Mouse (Mus musculus) intestine, embryonic 16.5 days (tissue): ENCODE measurements around the gene Mill1. TPM values are rescaled to one million over a fixed set of nuclear protein-coding genes. Genes with fewer than 3 reads are reported as not detected.
"Not testable (repeated sequence)": the region's sequence is repeated elsewhere in the genome, so short reads cannot be mapped to it uniquely, and the experiment has no call there.

Source experiments
- ATAC-seq: fragments of 200-750 bp; cut with Nextera tagmentation; 2 replicates; pipeline ENCODE4 v1.8.0; 2017; ENCODE audit warnings: moderate TSS enrichment, moderate library complexity
- H3K27ac ChIP-seq: fragments of 300-500 bp; sonication (generic); 2 replicates; pipeline ENCODE4 v1.5.1; 2014; ENCODE audit warnings: mild to moderate bottlenecking, low read length
- H3K27me3 ChIP-seq: fragments of 300-500 bp; sonication (generic); replicated peaks from 2 replicates; pipeline ENCODE4 v1.6.1; 2014; ENCODE audit warnings: low read length, control low read depth, mixed read lengths; ENCODE audit not compliant: control insufficient read depth, insufficient read depth
- H3K36me3 ChIP-seq: fragments of 300-500 bp; sonication (generic); 2 replicates; pipeline ENCODE4 v1.6.1; 2014; ENCODE audit warnings: low read length, control low read depth; ENCODE audit not compliant: control insufficient read depth, insufficient read depth
- H3K4me1 ChIP-seq: fragments of 300-500 bp; sonication (generic); 2 replicates; pipeline ENCODE4 v1.6.1; 2014; ENCODE audit warnings: low read length, control low read depth, mixed read lengths; ENCODE audit not compliant: control insufficient read depth, insufficient read depth
- H3K4me2 ChIP-seq: fragments of 300-500 bp; sonication (generic); 2 replicates; pipeline ENCODE4 v1.6.1; 2014; ENCODE audit warnings: low read depth, low read length, control low read depth
- H3K4me3 ChIP-seq: fragments of 300-500 bp; sonication (generic); 2 replicates; pipeline ENCODE4 v1.5.1; 2014; ENCODE audit warnings: mild to moderate bottlenecking, low read length
- H3K9ac ChIP-seq: fragments of 300-500 bp; sonication (generic); 2 replicates; pipeline ENCODE4 v1.6.1; 2014; ENCODE audit warnings: low read depth, low read length
- H3K9me3 ChIP-seq: fragments of 300-500 bp; sonication (generic); 2 replicates; pipeline ENCODE4 v1.6.1; 2016; ENCODE audit warnings: low read length, control low read depth; ENCODE audit not compliant: control insufficient read depth
- WGBS: fragments of 180-500 bp; shearing (Covaris S2); extraction: QIAGEN DNeasy Blood & Tissue Kit; methylation state at CpG from one replicate; pipeline ENCODE4 v1.1.7; 2014; 5-methylcytosine and 5-hydroxymethylcytosine counted together
- polyA plus RNA-seq: library from polyadenylated mRNA; unstranded; fragments of >200 nt; fragmentation: Nextera tagmentation; extraction: Ambion mirVana; gene quantifications from 2 replicates; pipeline ENCODE4 v1.2.1, GENCODE M21; 2015

Mill1 gene
- not detected in 2 replicates for polyA plus RNA-seq

DNA sequence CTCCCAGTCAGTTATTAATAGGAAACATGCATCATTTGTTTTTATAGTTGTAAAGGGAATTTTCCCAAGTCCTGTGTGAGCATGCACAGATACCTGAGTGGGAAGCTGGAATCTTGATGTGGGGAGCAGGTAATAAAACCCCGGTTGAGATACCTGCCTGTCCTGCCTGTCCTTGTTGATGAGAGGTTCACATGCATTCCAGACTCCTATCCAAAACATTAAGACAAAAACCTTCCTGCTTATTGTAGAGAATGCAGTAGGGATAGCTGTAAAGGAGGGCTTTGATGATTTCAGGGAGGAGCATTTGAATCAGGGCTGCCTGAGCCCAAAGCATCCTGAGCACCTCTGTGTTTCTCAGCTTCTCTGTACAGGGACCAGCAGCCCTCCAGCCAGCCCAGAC, at the start of gene Mill1:
TSS of gene Mill1 (plus strand) at position 301 of the 400 bp plus-strand sequence.
- H3K9me3 ChIP-seq = no peaks in the 10 kb centered on the region
- 41% methylated on average over 1 of the region's 1 CpGs for WGBS
- ATAC-seq = no peak

DNA sequence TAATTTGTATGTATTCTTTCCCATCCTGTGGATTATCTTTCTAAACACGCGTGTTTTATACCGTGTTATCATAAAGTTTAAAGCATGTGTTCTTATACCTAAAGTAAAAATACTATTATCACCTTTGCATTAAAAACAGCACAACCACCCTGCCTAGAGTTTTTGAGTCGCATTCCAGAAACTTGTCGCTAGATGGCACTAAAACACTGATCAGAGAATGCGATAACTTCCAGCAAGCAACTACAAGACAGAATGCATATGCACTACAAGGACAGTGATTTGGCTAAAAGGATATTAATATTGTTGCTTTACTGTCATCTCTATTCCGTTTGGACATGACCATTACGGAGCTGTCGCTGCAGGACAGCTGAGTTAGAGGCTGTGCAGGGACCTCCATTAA, 34.2 kb upstream of the Mill1 start:
- Histone ChIP-seq H3K4me1 (no peaks in the 10 kb centered on the region), H3K4me2 (no peak overlapping the region), H3K9me3 (no peaks in the 10 kb centered on the region), H3K4me3 (no peak overlapping the region), H3K9ac (no peak overlapping the region), H3K27me3 (no peaks in the 10 kb centered on the region), H3K27ac (no peak overlapping the region), H3K36me3 (no peaks in the 10 kb centered on the region)
- 11% methylated on average over 9 of the region's 9 CpGs for WGBS
- no peak for ATAC-seq

More for the DNA sequence above, at the start of gene Mill1:
- Histone ChIP-seq H3K4me3 (no peak within 1 kb of the TSS), H3K27ac (no peak within 1 kb of the TSS), H3K27me3 (no peaks in the 10 kb centered on the region), H3K9ac (no peak within 1 kb of the TSS), H3K4me1 (no peaks in the 10 kb centered on the region), H3K36me3 (no peaks in the 10 kb centered on the region), H3K4me2 (no peak within 1 kb of the TSS)

DNA sequence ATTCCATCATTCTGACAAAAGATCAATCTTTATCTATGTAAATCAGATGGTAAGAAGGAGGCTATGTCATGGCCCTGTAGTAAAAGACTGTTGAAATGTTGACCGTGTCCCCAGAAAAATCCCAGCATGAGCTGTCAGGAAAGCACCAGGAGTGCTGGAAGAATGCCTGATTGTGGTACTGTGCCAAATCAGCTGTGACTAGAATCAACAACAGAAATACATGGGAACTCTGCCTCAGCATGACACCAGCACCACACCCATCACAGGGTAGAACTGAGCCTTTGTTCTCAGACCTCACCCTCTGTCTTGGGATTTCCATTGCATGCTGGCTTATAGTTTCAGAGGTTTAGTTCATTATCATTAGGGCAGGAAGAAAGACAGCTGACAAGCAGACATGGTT, 30.4 kb upstream of the Mill1 start:
- H3K27ac ChIP-seq = no peak overlapping the region
- ATAC-seq = no peak

DNA sequence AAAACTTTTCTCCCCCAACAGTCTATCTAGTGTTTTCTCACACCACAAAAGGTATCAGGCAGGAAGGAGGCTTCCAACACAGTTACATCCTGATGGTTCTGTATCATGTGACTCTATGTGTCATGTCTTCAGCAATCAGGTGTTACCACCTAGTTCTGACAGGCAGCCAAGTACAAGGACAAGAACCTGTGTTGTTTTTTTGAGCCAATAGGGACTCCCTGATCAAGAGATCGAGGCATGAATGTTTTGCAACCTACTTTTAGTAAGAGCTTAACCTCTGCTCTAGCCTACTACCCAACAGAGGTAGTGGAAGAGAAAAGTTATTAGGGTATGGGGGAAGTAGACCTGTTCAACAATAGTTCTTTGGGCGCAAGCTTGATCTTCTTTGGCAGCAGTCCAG, 6.6 kb upstream of the Mill1 start:
- Histone ChIP-seq H3K9ac (no peak overlapping the region), H3K27me3 (no peaks in the 10 kb centered on the region), H3K4me1 (no peaks in the 10 kb centered on the region), H3K9me3 (no peaks in the 10 kb centered on the region), H3K4me2 (no peak overlapping the region), H3K27ac (no peak overlapping the region), H3K4me3 (no peak overlapping the region), H3K36me3 (no peaks in the 10 kb centered on the region)
- WGBS = 61% methylated on average over 2 of the region's 2 CpGs
- ATAC-seq = no peak

More for the DNA sequence above, 30.4 kb upstream of the Mill1 start:
- Histone ChIP-seq H3K9me3 (no peaks in the 10 kb centered on the region), H3K36me3 (no peaks in the 10 kb centered on the region), H3K4me2 (no peak overlapping the region), H3K4me1 (no peaks in the 10 kb centered on the region), H3K4me3 (no peak overlapping the region), H3K27me3 (no peaks in the 10 kb centered on the region), H3K9ac (no peak overlapping the region)
- 79% methylated on average over 1 of the region's 1 CpGs for WGBS

DNA sequence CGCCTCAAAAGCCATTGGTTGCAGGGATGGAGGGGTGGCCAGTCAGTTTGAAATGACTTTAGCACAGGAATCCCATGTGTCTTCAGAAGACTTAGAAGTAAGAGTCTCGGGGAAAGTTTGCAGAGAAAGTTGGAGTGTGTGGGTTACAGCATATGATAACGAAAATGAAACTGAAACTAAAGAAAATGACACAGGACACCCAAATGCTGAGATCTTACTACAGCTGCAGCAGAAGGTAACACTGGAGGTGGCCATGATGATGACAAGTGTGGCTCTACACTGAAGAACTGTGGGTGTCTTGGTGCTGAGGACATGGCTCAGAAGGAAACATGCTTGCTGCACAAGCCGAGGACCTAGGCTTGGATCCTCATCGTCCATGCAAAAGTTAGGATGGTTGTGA, 3.9 kb upstream of the Mill1 start:
- Histone ChIP-seq H3K4me2 (no peak overlapping the region), H3K27me3 (no peaks in the 10 kb centered on the region), H3K4me3 (no peak overlapping the region), H3K4me1 (no peaks in the 10 kb centered on the region), H3K9me3 (no peaks in the 10 kb centered on the region), H3K27ac (no peak overlapping the region), H3K9ac (no peak overlapping the region), H3K36me3 (no peaks in the 10 kb centered on the region)
- 82% methylated on average over 5 of the region's 5 CpGs for WGBS
- ATAC-seq = no peak

DNA sequence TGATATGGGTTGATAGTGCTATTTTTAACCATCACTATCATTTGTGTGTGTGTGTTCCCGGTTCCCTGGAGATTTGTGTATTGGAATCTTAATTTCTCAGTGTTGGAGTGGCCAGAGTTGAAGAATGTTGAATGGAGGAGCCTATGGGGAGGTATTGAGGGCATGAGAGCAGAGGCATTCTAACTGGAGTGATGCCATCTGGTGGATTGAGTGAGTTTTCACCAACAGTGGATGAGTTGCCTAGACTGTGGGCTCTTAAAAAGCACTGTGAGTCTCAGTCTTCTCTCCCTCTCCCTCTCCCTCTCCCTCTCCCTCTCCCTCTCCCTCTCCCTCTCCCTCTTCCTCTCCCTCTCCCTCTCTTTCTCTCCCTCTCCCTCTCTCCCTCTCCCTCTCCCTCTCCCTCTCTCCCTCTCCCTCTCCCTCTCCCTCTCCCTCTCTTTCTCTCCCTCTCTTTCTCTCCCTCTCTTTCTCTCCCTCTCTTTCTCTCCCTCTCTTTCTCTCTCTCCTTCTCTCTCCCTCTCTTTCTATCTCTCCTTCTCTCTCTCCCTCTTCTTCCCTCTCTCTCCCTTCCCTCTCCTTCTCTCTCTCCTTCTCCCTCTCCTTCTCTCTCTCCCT, 1.1 kb upstream of the Mill1 start:
- H3K4me3 ChIP-seq, H3K36me3 ChIP-seq, H3K27me3 ChIP-seq, ATAC-seq, H3K9ac ChIP-seq, H3K9me3 ChIP-seq, H3K27ac ChIP-seq, H3K4me2 ChIP-seq, H3K4me1 ChIP-seq: not testable (repeated sequence)
- WGBS = 31% methylated on average over 1 of the region's 1 CpGs

DNA sequence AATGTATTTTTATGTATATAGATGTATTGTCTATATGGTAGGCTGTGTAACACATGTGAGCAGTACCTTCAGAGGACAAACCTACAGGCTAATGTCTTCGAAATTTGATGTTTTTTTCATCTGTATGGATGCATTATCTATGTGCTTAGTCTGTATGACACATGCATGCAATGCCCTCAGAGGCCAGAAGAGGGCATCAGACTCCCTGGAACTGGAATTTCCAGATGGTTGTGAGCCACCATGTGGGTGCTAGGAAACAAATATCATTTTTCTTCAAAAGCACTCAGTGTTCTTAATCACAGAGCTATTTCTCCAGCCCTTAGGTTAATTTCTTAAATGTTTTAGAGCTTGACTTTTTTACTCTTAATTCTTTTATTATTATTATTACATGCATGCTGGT, 15.1 kb downstream of the Mill1 start:
- 47% methylated on average over 1 of the region's 1 CpGs for WGBS
- no peak for ATAC-seq
- no peak overlapping the region for H3K4me3 ChIP-seq
- no peaks in the 10 kb centered on the region for H3K27me3 ChIP-seq
- no peak overlapping the region for H3K9ac ChIP-seq
- no peak overlapping the region for H3K27ac ChIP-seq
- no peaks in the 10 kb centered on the region for H3K36me3 ChIP-seq
- no peaks in the 10 kb centered on the region for H3K4me1 ChIP-seq
- H3K4me2 ChIP-seq = no peak overlapping the region
- H3K9me3 ChIP-seq = 0 out of 2 replicates have a peak, but pooled peaks cover 3% of the 10 kb centered on the region

DNA sequence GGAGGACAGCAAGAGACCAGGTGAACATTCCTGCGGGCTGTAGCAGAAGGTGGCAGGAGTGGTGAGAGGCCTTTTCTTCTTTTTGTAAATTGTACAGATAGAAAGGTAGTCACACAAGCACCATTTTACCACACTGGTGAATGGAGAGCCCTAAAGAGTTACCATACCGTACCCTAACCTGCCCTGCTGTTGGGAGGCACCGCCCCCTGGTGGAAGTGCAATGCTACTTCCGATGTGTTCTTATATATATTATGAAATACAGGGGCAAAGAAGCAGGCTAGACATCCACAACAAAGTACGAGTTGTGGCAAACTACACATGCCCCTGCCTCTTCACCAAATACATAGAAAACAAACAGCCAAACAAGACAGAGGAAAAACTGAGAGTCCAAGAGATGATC, 19.9 kb downstream of the Mill1 start:
- H3K27me3 ChIP-seq = no peaks in the 10 kb centered on the region
- H3K4me3 ChIP-seq = no peak overlapping the region
- 0 out of 2 replicates have a peak, but pooled peaks cover 3% of the 10 kb centered on the region for H3K9me3 ChIP-seq
- H3K36me3 ChIP-seq = no peaks in the 10 kb centered on the region
- H3K4me1 ChIP-seq = no peaks in the 10 kb centered on the region
- 56% methylated on average over 5 of the region's 5 CpGs for WGBS
- no peak for ATAC-seq
- no peak overlapping the region for H3K27ac ChIP-seq
- no peak overlapping the region for H3K9ac ChIP-seq
- H3K4me2 ChIP-seq = no peak overlapping the region
